Mouse (Mus musculus): ENCODE results near the gene Rusc2.

Rusc2 gene

GRCm38 (mm10) chr4:43381408-43382154 is at the start of gene Rusc2:
Gene Rusc2 (plus strand): TSS chr4:43381979.
- peak; percentile 89 to 94 for DNase-seq (ENCODE audit: low spot score in 2 of 2)

GRCm38 (mm10) chr4:43334771-43335170 is 47.0 kb upstream of the Rusc2 start:
- no peak for DNase-seq (ENCODE audit: low spot score in 2 of 2)

- DNase-seq (ENCODE audit: low spot score in 2 of 2) = no peak
These were observed 45.6 kb upstream of the Rusc2 start for GRCm38 (mm10) chr4:43336176-43336575.

- no peak for DNase-seq (ENCODE audit: low spot score in 2 of 2)
These were observed 41.5 kb upstream of the Rusc2 start for GRCm38 (mm10) chr4:43340096-43340804.

GRCm38 (mm10) chr4:43341276-43341891 is 40.4 kb upstream of the Rusc2 start:
- DNase-seq (ENCODE audit: low spot score in 2 of 2) = no peak

- no peak for DNase-seq (ENCODE audit: low spot score in 2 of 2)
These were observed 39.3 kb upstream of the Rusc2 start for GRCm38 (mm10) chr4:43342443-43342842.

- no peak for DNase-seq (ENCODE audit: low spot score in 2 of 2)
These were observed 36.8 kb upstream of the Rusc2 start for GRCm38 (mm10) chr4:43344932-43345331.

GRCm38 (mm10) chr4:43349206-43349605 is 32.6 kb upstream of the Rusc2 start:
- DNase-seq (ENCODE audit: low spot score in 2 of 2) = peak in 1 of 2 experiments; percentile 8

GRCm38 (mm10) chr4:43350038-43350560 is 31.7 kb upstream of the Rusc2 start:
- no peak for DNase-seq (ENCODE audit: low spot score in 2 of 2)

- DNase-seq (ENCODE audit: low spot score in 2 of 2) = no peak
These were observed 28.1 kb upstream of the Rusc2 start for GRCm38 (mm10) chr4:43353662-43354061.

- no peak for DNase-seq (ENCODE audit: low spot score in 2 of 2)
These were observed 16.7 kb upstream of the Rusc2 start for GRCm38 (mm10) chr4:43364914-43365560.

GRCm38 (mm10) chr4:43367295-43367694 is 14.5 kb upstream of the Rusc2 start:
- no peak for DNase-seq (ENCODE audit: low spot score in 2 of 2)

- DNase-seq (ENCODE audit: low spot score in 2 of 2) = no peak
These were observed 14.0 kb upstream of the Rusc2 start for GRCm38 (mm10) chr4:43367787-43368186.

- DNase-seq (ENCODE audit: low spot score in 2 of 2) = no peak
These were observed 10.4 kb upstream of the Rusc2 start for GRCm38 (mm10) chr4:43371406-43371805.

- no peak for DNase-seq (ENCODE audit: low spot score in 2 of 2)
These were observed 9.6 kb upstream of the Rusc2 start for GRCm38 (mm10) chr4:43372155-43372554.

GRCm38 (mm10) chr4:43374266-43374665 is 7.5 kb upstream of the Rusc2 start:
- DNase-seq (ENCODE audit: low spot score in 2 of 2) = no peak

GRCm38 (mm10) chr4:43379601-43380000 is 2.2 kb upstream of the Rusc2 start:
- DNase-seq (ENCODE audit: low spot score in 2 of 2) = no peak

GRCm38 (mm10) chr4:43380951-43381350 is 828 bp upstream of the Rusc2 start:
- no peak for DNase-seq (ENCODE audit: low spot score in 2 of 2)

- DNase-seq (ENCODE audit: low spot score in 2 of 2) = no peak
These were observed 609 bp downstream of the Rusc2 start for GRCm38 (mm10) chr4:43382155-43383020.

- no peak for DNase-seq (ENCODE audit: low spot score in 2 of 2)
These were observed 1.7 kb downstream of the Rusc2 start for GRCm38 (mm10) chr4:43383246-43384082.

Data from cerebellum, postnatal 4 days (tissue).